Mouse (Mus musculus) erythroblast, embryonic 14.5 days (primary cell): ENCODE results near the gene Napepld.

ENCODE experiments used
- GATA1 ChIP-seq: IDR thresholded peaks from 2 replicates; pipeline ENCODE4 v1.6.1; 2012; ENCODE audit warnings: low read length, inconsistent platforms, mixed read lengths
- TAL1 ChIP-seq: IDR thresholded peaks from 3 replicates; pipeline ENCODE4 v1.6.1; 2012; ENCODE audit warnings: low read length, inconsistent platforms, mixed read lengths

- TF ChIP-seq TAL1, result no peak
- TF ChIP-seq GATA1, result no peak
Observed at GRCm38 (mm10) chr5:21739881-21740280, 38.7 kb upstream of the Napepld start.
